Mouse (Mus musculus) layer of hippocampus, adult 18-20 months (tissue): Measurements from ENCODE around the gene Pum1. TPM values are rescaled to one million over a fixed set of nuclear protein-coding genes. Genes with fewer than 3 reads are reported as not detected.
A peak's percentile ranks its signal among the peaks of the same experiment; 100 is the strongest.

Experiments used
- DNase-seq, 2 experiments: peaks; one replicate each; pipeline ENCODE4 v3.0.0; 2022; ENCODE audit warnings: low spot score in 2 of 2
- total RNA-seq, 2 experiments: library from RNA; stranded (reverse); gene quantifications; 2 replicates each; pipeline ENCODE4 v1.2.3; 2021

Pum1 gene
- total RNA-seq, 2 experiments from 2014 or later = 114 to 124 TPM

GRCm38 (mm10) chr4:130787530-130787929 lies 124.4 kb downstream of the Pum1 start:
- no peak for DNase-seq

GRCm38 (mm10) chr4:130790180-130790579 lies 127.1 kb downstream of the Pum1 start:
- peak; percentile 72 to 92 for DNase-seq

GRCm38 (mm10) chr4:130791811-130792375 lies 128.8 kb downstream of the Pum1 start:
- peak in 1 of 2 experiments; percentile 48 for DNase-seq

GRCm38 (mm10) chr4:130792376-130793179 lies 129.5 kb downstream of the Pum1 start, which contains the start of gene Sdc3:
Sdc3 (plus strand) TSS chr4:130792537.
- DNase-seq = peak in 1 of 2 experiments; percentile 46

- DNase-seq = no peak
Measured at GRCm38 (mm10) chr4:130793180-130793501, 130.0 kb downstream of the Pum1 start.

GRCm38 (mm10) chr4:130794771-130795170 lies 131.7 kb downstream of the Pum1 start:
- no peak for DNase-seq

GRCm38 (mm10) chr4:130795970-130796369 lies 132.8 kb downstream of the Pum1 start:
- no peak for DNase-seq

- DNase-seq = no peak
Measured at GRCm38 (mm10) chr4:130797201-130798051, 134.3 kb downstream of the Pum1 start.

- no peak for DNase-seq
Measured at GRCm38 (mm10) chr4:130798416-130798815, 135.3 kb downstream of the Pum1 start.

GRCm38 (mm10) chr4:130799118-130799517 lies 136.0 kb downstream of the Pum1 start:
- no peak for DNase-seq

- DNase-seq = no peak
Measured at GRCm38 (mm10) chr4:130799582-130799981, 136.5 kb downstream of the Pum1 start.

GRCm38 (mm10) chr4:130800147-130800546 lies 137.0 kb downstream of the Pum1 start:
- DNase-seq = no peak

GRCm38 (mm10) chr4:130801198-130801597 lies 138.1 kb downstream of the Pum1 start:
- no peak for DNase-seq

- DNase-seq = no peak
Measured at GRCm38 (mm10) chr4:130801624-130802329, 138.7 kb downstream of the Pum1 start.

GRCm38 (mm10) chr4:130803591-130803990 lies 140.5 kb downstream of the Pum1 start:
- DNase-seq = no peak

GRCm38 (mm10) chr4:130804292-130804691 lies 141.2 kb downstream of the Pum1 start:
- DNase-seq = no peak

- peak; percentile 58 to 68 for DNase-seq
Measured at GRCm38 (mm10) chr4:130804771-130805361, 141.7 kb downstream of the Pum1 start.

GRCm38 (mm10) chr4:130805746-130806145 lies 142.6 kb downstream of the Pum1 start:
- no peak for DNase-seq

GRCm38 (mm10) chr4:130806746-130807145 lies 143.6 kb downstream of the Pum1 start:
- DNase-seq = no peak

- DNase-seq = no peak
Measured at GRCm38 (mm10) chr4:130809784-130810183, 146.7 kb downstream of the Pum1 start.

GRCm38 (mm10) chr4:130810845-130811244 lies 147.7 kb downstream of the Pum1 start:
- DNase-seq = no peak
